Mouse (Mus musculus): Measurements from ENCODE around the gene Mmp3.
"Not testable (repeated sequence)": the region's sequence is repeated elsewhere in the genome, so short reads cannot be mapped to it uniquely, and the experiment has no call there.

Gene Mmp3

DNA sequence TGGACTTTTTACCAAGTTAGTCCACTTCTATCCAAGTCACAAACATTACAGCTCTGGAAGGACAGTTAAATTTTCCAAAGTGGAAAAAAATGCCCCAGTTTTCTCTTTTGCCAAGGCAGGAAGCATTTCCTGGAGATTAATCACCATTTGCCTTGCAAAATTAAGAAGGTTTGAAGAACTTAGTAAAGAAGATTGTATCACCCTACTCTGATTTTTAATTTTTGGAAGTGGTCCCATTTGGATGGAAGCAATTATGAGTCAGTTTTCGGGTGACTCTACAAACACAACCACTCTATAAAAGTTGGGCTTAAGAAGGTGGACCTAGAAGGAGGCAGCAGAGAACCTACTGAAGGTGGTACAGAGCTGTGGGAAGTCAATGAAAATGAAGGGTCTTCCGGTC, at the start of gene Mmp3:
Gene Mmp3 (plus strand): TSS at position 301 of the 400 bp plus-strand sequence.
- DNase-seq (ENCODE audit: low spot score) = no peak

DNA sequence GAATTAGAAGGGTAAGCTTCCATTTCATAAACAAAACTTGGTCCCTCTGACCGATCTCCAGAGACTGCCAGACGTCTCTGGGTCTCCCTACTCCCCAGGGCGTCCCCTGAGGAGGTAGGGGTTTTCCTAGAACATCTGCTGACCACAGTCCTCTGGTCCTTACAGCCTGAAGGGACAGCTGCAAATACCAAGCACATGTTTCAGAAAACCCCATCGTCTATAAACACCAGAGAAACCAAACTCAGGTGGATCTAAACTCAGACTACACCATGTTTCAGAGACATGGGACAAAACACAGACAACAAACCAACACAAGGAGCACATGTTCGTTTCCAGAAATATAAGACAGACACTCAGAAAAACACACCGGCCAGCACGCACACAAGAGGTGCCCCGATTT, 49.1 kb upstream of the Mmp3 start:
- DNase-seq (ENCODE audit: low spot score) = not testable (repeated sequence)

DNA sequence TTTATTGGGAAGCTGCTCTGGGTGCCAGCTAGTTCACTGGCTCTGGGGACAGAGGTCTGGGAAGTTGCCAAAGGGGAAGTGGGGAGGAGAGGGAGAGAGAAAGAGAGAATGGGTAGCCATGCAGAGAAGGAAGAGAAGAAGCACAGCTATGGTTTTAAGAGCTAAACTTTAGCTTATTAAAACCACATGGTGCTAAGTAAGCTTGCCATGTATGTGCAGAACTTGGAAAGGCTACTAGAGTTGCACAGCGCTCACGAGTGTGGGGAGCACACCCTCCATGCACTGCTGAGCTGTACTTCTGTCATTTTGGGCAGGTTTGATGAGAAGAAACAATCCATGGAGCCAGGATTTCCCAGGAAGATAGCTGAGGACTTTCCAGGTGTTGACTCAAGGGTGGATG, 7.7 kb downstream of the Mmp3 start:
- no peak for DNase-seq (ENCODE audit: low spot score)

DNA sequence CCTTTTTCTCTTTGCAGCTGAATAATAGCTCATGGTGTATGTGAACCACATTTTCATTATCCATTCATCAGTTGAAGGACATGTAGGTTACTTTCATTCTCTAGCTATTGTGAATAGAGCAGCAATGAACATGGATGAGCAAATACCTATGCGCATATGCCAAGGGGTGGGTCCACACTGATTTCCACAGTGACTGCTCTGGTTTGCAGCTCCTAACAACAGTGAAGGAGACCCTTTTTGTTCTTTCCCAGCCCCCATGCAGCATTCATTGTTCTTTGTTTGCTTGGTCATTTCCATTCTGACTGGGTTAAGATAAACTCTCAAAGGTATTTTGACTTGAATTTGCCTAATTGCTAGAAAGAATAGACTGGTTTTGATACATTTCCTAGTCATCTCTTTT, 24.6 kb downstream of the Mmp3 start:
- DNase-seq (ENCODE audit: low spot score) = no peak

DNA sequence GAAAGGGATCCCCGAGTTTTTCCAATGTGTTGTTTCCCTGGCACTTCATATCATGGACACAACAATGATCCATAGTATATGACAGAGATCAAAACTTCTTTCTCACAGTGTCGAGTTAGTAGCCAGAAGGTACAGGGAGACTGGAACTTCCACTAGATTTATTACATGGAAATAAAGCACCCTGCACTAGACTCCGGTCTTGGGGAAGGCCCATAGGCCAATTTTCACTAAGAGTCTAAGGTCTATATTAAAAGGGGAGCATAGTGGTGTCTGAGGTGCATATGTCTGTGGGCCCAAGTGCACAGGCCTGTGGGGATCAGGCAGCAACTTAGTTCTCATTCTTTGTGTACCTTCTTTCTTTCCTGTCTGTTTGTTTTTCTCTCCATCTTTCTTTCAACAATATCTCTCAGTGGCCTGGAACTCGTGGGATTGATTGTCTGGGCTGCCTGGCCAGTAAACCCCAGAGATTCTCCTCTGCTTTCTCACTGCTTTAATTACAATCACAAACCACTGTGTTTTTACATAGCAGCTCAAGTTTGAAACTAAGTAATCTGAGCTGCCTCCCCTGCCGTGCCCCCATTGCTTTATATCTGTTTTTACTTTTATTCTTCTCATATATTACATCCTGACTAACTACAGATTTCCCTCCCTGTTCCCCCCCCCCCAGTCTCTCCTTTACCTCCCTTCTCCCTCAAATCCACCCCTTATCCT, 38.2 kb downstream of the Mmp3 start:
- DNase-seq (ENCODE audit: low spot score) = no peak

DNA sequence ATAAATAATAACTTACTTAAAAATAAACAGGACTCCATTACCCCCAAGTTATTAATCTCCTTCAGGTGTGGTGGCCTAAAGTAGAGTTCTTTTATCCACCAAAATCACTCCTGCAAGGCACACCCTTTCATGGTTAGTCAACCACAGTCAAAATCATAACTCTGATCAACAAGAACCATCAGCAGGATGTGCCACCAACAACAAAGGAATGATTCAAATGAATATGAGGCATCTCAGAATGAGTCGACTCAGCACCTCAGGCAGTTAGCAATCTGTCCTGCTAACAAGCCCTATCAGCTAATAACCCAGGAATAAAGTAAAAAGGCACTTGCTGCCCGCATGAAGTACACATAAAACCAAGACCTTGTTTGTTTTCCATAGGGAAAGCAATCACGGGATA, 55.5 kb downstream of the Mmp3 start:
- DNase-seq (ENCODE audit: low spot score) = no peak

DNA sequence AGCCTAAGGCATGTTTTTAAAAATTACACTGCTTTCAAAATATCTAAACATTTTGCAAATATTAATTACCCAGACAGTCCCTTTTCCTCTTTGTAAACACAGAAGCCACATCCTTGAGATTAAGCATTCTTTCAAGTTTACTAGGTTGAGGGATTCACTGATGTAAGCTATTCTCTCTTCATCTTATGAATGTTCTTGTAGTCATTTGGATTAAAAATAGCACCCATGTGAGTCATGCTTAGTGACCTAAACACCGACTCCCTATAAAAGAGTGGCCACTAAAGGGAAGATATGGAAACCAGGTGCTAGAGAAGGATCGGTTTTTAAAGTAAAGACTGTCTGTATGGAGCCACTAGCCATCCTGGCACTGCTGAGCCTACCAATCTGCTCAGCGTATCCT, 56.4 kb downstream of the Mmp3 start, which contains the start of gene Mmp10:
Gene Mmp10 (plus strand): TSS at position 302 of the 400 bp plus-strand sequence.
- no peak for DNase-seq (ENCODE audit: low spot score)
